Mouse (Mus musculus): ENCODE data around the gene Fam13c. TPM values are rescaled to one million over a fixed set of nuclear protein-coding genes. Genes with fewer than 3 reads are reported as not detected.
A peak's percentile ranks its signal among the peaks of the same experiment; 100 is the strongest.
"Not testable (repeated sequence)": the region's sequence is repeated elsewhere in the genome, so short reads cannot be mapped to it uniquely, and the experiment has no call there.

Fam13c gene
- polyA plus RNA-seq, 1 experiment from 2014 or later, result 8.2 TPM

- not testable (repeated sequence) for H3K4me3 ChIP-seq (replicated peaks); H3K4me2 ChIP-seq; H3K9me3 ChIP-seq; H3K4me1 ChIP-seq; ATAC-seq (ENCODE audit: insufficient read depth, low FRiP score, low read depth); H3K27ac ChIP-seq; H3K36me3 ChIP-seq; H3K9ac ChIP-seq; H3K27me3 ChIP-seq (replicated peaks)
- 82% methylated on average over 5 of the region's 5 CpGs for WGBS
These were observed 6.5 kb upstream of the Fam13c start for GRCm38 (mm10) chr10:70433736-70434135.

GRCm38 (mm10) chr10:70436656-70437055 is 3.6 kb upstream of the Fam13c start:
- H3K4me1 ChIP-seq, result no peaks in the 10 kb centered on the region
- no peak for ATAC-seq (ENCODE audit: insufficient read depth, low FRiP score, low read depth)
- H3K4me2 ChIP-seq, result no peak overlapping the region
- WGBS, result 88% methylated on average over 4 of the region's 4 CpGs
- H3K9ac ChIP-seq, result no peak overlapping the region
- H3K27ac ChIP-seq, result no peak overlapping the region
- no peaks in the 10 kb centered on the region for H3K36me3 ChIP-seq
- H3K27me3 ChIP-seq (replicated peaks), result no peaks in the 10 kb centered on the region
- H3K9me3 ChIP-seq, result no peaks in the 10 kb centered on the region
- H3K4me3 ChIP-seq (replicated peaks), result no peak overlapping the region

- Histone ChIP-seq H3K4me2 (no peak overlapping the region), H3K27ac (no peak overlapping the region), H3K4me3 (replicated peaks) (no peak overlapping the region), H3K36me3 (no peaks in the 10 kb centered on the region), H3K27me3 (replicated peaks) (no peaks in the 10 kb centered on the region), H3K9me3 (no peaks in the 10 kb centered on the region), H3K4me1 (no peaks in the 10 kb centered on the region), H3K9ac (no peak overlapping the region)
- WGBS, result 67% methylated on average over 5 of the region's 5 CpGs
- peak; percentile 42; the same call in 1 of the 2 replicates for ATAC-seq (ENCODE audit: insufficient read depth, low FRiP score, low read depth)
These were observed 3.0 kb upstream of the Fam13c start for GRCm38 (mm10) chr10:70437289-70437688.

- Histone ChIP-seq H3K27ac (peak overlapping the region; percentile 79), H3K4me1 (no peaks in the 10 kb centered on the region), H3K27me3 (replicated peaks) (no peaks in the 10 kb centered on the region), H3K9me3 (no peaks in the 10 kb centered on the region), H3K36me3 (no peaks in the 10 kb centered on the region), H3K9ac (peak overlapping the region; percentile 54), H3K4me2 (peak overlapping the region; percentile 95), H3K4me3 (replicated peaks) (peak overlapping the region; percentile 64)
- ATAC-seq (ENCODE audit: insufficient read depth, low FRiP score, low read depth), result peak; percentile 52; the same call in 1 of the 2 replicates
- WGBS, result 1% methylated on average over 44 of the region's 44 CpGs
These were observed 569 bp downstream of the Fam13c start for GRCm38 (mm10) chr10:70440639-70441461.

GRCm38 (mm10) chr10:70442156-70442555 is 1.9 kb downstream of the Fam13c start:
- no peak overlapping the region for H3K27ac ChIP-seq
- H3K4me3 ChIP-seq (replicated peaks), result no peak overlapping the region; the same call in 1 of the 2 replicates
- ATAC-seq (ENCODE audit: insufficient read depth, low FRiP score, low read depth), result no peak
- H3K27me3 ChIP-seq (replicated peaks), result no peaks in the 10 kb centered on the region
- no peaks in the 10 kb centered on the region for H3K4me1 ChIP-seq
- H3K9ac ChIP-seq, result no peak overlapping the region
- H3K4me2 ChIP-seq, result peak overlapping the region; percentile 95; the same call in 1 of the 2 replicates
- no peaks in the 10 kb centered on the region for H3K9me3 ChIP-seq
- no peaks in the 10 kb centered on the region for H3K36me3 ChIP-seq
- WGBS, result 88% methylated on average over 2 of the region's 2 CpGs

- no peak overlapping the region for H3K9ac ChIP-seq
- no peaks in the 10 kb centered on the region for H3K4me1 ChIP-seq
- H3K27ac ChIP-seq, result no peak overlapping the region
- no peaks in the 10 kb centered on the region for H3K36me3 ChIP-seq
- WGBS, result 78% methylated on average over 5 of the region's 5 CpGs
- no peak overlapping the region for H3K4me2 ChIP-seq
- H3K4me3 ChIP-seq (replicated peaks), result no peak overlapping the region
- no peaks in the 10 kb centered on the region for H3K9me3 ChIP-seq
- ATAC-seq (ENCODE audit: insufficient read depth, low FRiP score, low read depth), result no peak
- H3K27me3 ChIP-seq (replicated peaks), result no peaks in the 10 kb centered on the region
These were observed 2.3 kb downstream of the Fam13c start for GRCm38 (mm10) chr10:70442623-70443022.

- Histone ChIP-seq H3K9ac (no peak overlapping the region), H3K36me3 (no peaks in the 10 kb centered on the region), H3K27me3 (replicated peaks) (no peaks in the 10 kb centered on the region), H3K4me1 (no peaks in the 10 kb centered on the region), H3K9me3 (no peaks in the 10 kb centered on the region), H3K4me3 (replicated peaks) (no peak overlapping the region), H3K4me2 (no peak overlapping the region), H3K27ac (no peak overlapping the region)
- 68% methylated on average over 4 of the region's 4 CpGs for WGBS
- ATAC-seq (ENCODE audit: insufficient read depth, low FRiP score, low read depth), result no peak
These were observed 7.5 kb downstream of the Fam13c start for GRCm38 (mm10) chr10:70447787-70448186.

GRCm38 (mm10) chr10:70449206-70449605 is 8.9 kb downstream of the Fam13c start:
- Histone ChIP-seq H3K27ac (no peak overlapping the region), H3K4me3 (replicated peaks) (no peak overlapping the region), H3K9ac (no peak overlapping the region), H3K27me3 (replicated peaks) (no peaks in the 10 kb centered on the region), H3K4me1 (no peaks in the 10 kb centered on the region), H3K9me3 (no peaks in the 10 kb centered on the region), H3K4me2 (no peak overlapping the region), H3K36me3 (no peaks in the 10 kb centered on the region)
- no peak for ATAC-seq (ENCODE audit: insufficient read depth, low FRiP score, low read depth)
- 36% methylated on average over 8 of the region's 8 CpGs for WGBS

GRCm38 (mm10) chr10:70455886-70456305 is 15.6 kb downstream of the Fam13c start:
- H3K27ac ChIP-seq, result no peak overlapping the region
- no peak overlapping the region for H3K9ac ChIP-seq
- WGBS, result 90% methylated on average over 8 of the region's 8 CpGs
- H3K4me1 ChIP-seq, result no peaks in the 10 kb centered on the region
- no peak for ATAC-seq (ENCODE audit: insufficient read depth, low FRiP score, low read depth)
- H3K4me2 ChIP-seq, result no peak overlapping the region
- H3K9me3 ChIP-seq, result no peaks in the 10 kb centered on the region
- no peak overlapping the region for H3K4me3 ChIP-seq (replicated peaks)
- H3K36me3 ChIP-seq, result no peaks in the 10 kb centered on the region
- H3K27me3 ChIP-seq (replicated peaks), result no peaks in the 10 kb centered on the region

GRCm38 (mm10) chr10:70458574-70459263 is 18.4 kb downstream of the Fam13c start:
- Histone ChIP-seq H3K27ac (no peak overlapping the region), H3K4me3 (replicated peaks) (no peak overlapping the region), H3K4me1 (no peaks in the 10 kb centered on the region), H3K9me3 (no peaks in the 10 kb centered on the region), H3K27me3 (replicated peaks) (no peaks in the 10 kb centered on the region), H3K9ac (no peak overlapping the region), H3K36me3 (no peaks in the 10 kb centered on the region), H3K4me2 (no peak overlapping the region)
- no peak for ATAC-seq (ENCODE audit: insufficient read depth, low FRiP score, low read depth)
- 60% methylated on average over 11 of the region's 11 CpGs for WGBS

GRCm38 (mm10) chr10:70465638-70466037 is 25.4 kb downstream of the Fam13c start:
- Histone ChIP-seq H3K9me3 (no peaks in the 10 kb centered on the region), H3K27ac (no peak overlapping the region), H3K36me3 (no peaks in the 10 kb centered on the region), H3K27me3 (replicated peaks) (no peaks in the 10 kb centered on the region), H3K4me3 (replicated peaks) (no peak overlapping the region), H3K9ac (no peak overlapping the region), H3K4me1 (no peaks in the 10 kb centered on the region), H3K4me2 (no peak overlapping the region)
- no peak for ATAC-seq (ENCODE audit: insufficient read depth, low FRiP score, low read depth)
- 77% methylated on average over 7 of the region's 7 CpGs for WGBS

- H3K27me3 ChIP-seq (replicated peaks), result no peaks in the 10 kb centered on the region
- no peak overlapping the region for H3K9ac ChIP-seq
- 0 out of 2 replicates have a peak, but pooled peaks cover 2% of the 10 kb centered on the region for H3K36me3 ChIP-seq
- H3K4me2 ChIP-seq, result no peak overlapping the region
- WGBS, result 58% methylated on average over 1 of the region's 1 CpGs
- ATAC-seq (ENCODE audit: insufficient read depth, low FRiP score, low read depth), result no peak
- no peaks in the 10 kb centered on the region for H3K4me1 ChIP-seq
- H3K9me3 ChIP-seq, result no peaks in the 10 kb centered on the region
- H3K27ac ChIP-seq, result no peak overlapping the region
- no peak overlapping the region for H3K4me3 ChIP-seq (replicated peaks)
These were observed 30.6 kb downstream of the Fam13c start for GRCm38 (mm10) chr10:70470836-70471235.

All from stomach, embryonic 15.5 days (tissue).